Mouse (Mus musculus) inflammation-experienced regulatory T-cells, adult 6 months (primary cell): ENCODE measurements around the gene Lca5. TPM values are rescaled to one million over a fixed set of nuclear protein-coding genes. Genes with fewer than 3 reads are reported as not detected.

ENCODE experiments used
- ATAC-seq: one replicate; pipeline ENCODE4 v1.8.0; 2017
- polyA plus RNA-seq, 3 experiments: library from polyadenylated mRNA; unstranded; fragments of 100-300 nt; shearing (Covaris generic); gene quantifications; one replicate each; pipeline ENCODE4 v1.2.1; 2017

The Lca5 gene
- polyA plus RNA-seq, 3 experiments from 2014 or later = 6.7 to 14.3 (median 8.1) TPM

GRCm38 (mm10) chr9:83389570-83389969, 51.4 kb downstream of the Lca5 start:
- ATAC-seq = no peak

DNA sequence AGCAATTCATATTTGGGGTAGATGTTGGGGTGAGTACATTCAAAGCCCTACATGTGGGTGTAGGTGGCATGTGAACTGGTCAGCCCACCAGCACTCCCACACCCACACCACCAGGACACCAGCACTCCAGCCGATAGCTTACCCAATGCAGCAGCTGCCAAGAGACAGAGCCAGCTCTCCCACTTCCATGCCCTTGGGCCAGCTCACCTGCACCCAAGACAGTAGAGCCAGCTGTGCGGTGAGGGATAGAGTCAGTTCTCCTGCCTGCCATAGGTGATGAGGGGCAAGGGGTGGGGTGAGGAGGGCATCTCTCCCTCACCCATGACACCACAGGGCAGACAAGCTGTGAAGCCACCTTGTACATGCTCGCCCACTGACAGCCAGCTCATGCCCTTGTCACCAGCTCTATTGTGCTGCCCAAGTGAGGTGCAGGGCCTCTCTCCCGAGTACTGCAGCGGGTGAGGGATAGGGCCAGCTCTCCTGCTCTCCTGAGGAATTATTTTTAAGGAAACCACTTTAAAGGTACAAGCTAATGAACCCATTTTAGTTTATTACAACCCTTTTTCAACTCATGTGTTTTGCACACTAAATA, 54.6 kb downstream of the Lca5 start:
- no peak for ATAC-seq

DNA sequence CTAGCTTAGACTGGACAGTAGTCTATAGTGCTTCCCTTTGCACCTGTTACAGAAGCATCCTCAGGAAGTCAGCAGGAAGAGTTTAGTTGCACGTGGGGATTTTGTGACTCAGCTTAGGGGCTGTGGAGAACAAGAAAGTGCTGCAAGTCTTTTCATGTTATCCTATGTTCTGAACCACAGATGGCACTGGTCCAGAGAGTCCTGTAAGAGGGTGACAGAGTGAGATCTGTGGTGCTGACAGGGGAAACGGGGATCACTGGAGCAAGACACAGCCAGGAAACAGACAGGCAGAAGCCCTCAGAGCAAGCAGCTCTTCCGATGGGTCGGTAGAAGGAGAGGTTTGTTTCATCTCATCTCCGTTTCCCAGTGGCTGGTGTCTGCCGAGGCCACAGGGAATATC, 55.6 kb downstream of the Lca5 start:
- ATAC-seq = no peak

GRCm38 (mm10) chr9:83383235-83383634, 57.7 kb downstream of the Lca5 start:
- no peak for ATAC-seq

DNA sequence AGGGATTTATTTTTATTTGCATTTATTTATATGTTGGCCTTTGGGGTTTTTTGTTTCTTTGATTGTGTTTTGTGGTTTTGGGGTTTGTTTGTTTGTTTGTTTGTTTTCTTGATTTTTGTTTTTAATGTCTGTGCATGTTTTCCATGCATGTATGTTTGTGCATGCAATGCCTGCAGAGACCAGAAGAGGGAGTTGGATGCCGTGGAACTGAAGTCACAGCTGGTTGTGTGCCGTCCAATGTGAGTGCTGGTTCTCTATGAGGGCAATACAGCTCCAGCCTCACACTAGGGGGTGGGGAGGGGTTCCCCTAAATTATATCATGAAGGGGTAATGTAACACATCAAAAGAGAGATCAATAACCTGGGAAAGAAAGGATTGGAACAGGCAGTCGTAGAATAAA, 58.2 kb downstream of the Lca5 start:
- no peak for ATAC-seq

GRCm38 (mm10) chr9:83381317-83381716, 59.6 kb downstream of the Lca5 start:
- no peak for ATAC-seq

DNA sequence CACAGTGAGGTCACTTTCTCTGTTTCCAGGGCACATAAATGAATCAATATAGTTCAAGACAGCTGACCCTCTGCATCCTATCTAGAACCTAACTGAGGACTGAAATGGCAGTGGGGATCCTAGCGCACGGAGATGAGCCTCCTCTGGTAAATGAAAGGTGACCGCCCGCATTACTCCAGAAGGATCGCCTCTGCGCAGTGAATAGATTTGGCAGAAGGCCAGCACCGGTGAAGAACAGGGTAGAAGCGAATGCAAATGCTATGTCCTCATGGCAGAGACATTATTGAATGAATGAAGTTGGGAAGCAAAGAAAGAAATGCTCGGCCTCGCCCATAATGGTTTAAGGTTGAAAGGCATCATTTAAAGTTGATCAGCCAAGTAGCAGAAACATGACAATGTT, 61.3 kb downstream of the Lca5 start:
- no peak for ATAC-seq

DNA sequence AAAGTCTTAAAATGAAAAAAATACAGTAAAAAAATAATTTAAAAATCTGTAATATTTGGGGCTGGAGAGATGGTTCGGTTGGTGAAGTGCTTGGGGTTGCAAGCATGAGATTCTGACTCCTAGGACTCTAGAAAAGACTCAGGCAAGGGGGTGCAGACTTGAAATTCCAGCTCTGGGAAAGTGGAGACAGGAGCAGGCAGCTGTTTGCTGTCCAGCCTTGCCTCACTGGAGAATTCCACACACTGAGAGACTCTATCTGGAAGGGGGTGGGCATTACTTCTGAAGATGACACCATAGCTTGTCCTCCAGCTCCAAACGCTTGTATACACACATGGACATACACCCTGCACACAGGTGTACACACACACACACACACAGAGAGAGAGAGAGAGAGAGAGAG, 63.8 kb downstream of the Lca5 start:
- no peak for ATAC-seq

GRCm38 (mm10) chr9:83375522-83376176, 65.3 kb downstream of the Lca5 start:
- ATAC-seq = no peak

DNA sequence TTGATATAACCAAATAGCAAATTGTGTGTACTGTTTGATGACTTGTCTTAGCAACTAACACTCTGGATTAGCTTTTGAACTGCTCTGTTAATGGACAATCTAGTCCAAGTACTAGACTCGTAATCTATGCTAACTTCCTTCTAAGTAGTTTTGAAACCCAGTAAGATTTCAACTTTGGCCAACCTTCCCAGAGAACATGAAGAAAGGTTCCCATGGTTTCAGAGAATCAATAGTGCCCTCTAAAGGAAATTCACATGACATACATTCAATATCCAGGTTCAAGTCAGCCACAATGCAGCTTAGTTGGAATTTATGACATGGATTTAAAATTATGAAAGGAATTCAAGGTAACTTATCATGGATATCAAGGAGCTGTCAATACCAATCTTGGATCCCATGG, 70.0 kb downstream of the Lca5 start:
- ATAC-seq = no peak

DNA sequence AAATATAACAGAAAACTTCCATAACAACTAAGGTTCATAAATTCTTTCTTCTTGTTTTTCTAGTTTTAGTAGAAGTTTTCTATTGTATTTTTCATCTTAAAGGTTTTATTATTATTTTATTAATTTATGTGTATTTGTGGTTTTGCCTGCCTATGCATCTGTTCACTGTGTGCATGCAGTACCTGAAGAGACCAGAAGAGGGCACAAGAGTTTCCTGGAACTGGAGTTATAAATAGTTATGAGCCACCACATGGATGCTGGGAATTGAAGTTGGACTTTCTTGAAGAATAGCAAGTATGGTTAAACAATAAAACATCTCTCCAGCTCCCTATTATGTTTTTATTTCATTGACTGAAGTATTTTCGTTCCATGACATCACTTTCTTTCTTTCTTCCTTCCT, 72.7 kb downstream of the Lca5 start:
- ATAC-seq = peak; percentile 32

GRCm38 (mm10) chr9:83355802-83356201, 85.1 kb downstream of the Lca5 start:
- no peak for ATAC-seq

- ATAC-seq = no peak
These were observed 87.6 kb downstream of the Lca5 start for GRCm38 (mm10) chr9:83353316-83353715.

DNA sequence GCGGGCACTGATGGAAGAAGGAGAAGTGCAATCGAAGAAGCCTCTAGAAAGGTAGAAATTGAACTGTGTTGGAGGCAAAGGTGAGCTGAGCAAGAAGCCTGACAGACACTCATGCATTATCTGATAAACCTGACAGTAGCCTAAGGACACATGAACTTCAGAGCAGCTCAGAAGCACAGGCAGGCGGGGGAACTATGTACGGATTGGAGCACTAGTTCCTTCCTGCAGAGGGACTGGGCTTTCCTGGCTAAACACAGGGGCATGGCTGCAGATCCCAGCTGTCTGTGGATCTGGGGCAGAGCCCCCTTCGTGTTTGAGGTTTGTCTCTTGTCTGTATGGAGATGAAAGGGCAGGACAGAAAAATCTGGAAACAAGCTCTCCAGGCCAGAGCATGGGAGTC, 89.8 kb downstream of the Lca5 start:
- ATAC-seq = no peak

DNA sequence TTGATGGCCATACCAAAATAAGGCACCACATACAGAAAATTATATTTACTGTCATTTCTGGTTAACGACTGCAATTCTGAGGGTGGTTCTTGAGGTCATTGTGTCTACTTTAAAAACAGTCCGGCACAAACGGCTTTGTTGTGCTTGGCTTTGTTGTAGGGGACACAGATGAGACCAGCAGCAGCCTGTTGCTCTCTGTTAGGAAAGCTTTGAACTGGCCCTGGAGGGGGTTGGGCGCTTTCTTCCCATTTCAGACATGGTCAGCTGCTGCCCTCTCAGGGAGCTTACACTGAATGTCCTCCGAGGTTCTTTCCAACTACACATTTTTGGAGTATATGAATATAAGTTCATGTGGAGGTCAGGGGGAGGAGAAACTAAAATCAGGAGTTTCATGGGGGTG, 90.3 kb downstream of the Lca5 start:
- ATAC-seq = no peak

GRCm38 (mm10) chr9:83349905-83350304, 91.0 kb downstream of the Lca5 start:
- ATAC-seq = no peak

DNA sequence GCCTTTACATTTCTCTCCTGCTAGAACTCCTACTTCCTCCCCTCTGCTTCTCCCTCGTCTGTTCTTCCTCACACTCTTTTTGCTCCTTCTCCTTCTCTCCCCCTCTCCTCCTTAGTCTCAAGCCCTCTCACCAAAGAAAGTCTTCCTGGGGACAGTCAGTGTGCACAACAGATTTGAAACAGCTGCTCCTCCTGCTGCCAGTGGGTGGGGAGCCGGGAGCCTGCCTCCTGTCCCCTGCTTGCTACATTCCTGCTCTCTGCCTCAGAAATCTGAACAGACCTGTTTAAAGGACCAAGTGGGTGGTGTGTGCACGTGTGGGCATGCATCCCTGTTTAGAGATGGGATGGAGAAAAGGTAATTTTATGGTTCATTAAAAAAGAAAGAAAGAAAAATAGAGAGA, 91.4 kb downstream of the Lca5 start:
- no peak for ATAC-seq

DNA sequence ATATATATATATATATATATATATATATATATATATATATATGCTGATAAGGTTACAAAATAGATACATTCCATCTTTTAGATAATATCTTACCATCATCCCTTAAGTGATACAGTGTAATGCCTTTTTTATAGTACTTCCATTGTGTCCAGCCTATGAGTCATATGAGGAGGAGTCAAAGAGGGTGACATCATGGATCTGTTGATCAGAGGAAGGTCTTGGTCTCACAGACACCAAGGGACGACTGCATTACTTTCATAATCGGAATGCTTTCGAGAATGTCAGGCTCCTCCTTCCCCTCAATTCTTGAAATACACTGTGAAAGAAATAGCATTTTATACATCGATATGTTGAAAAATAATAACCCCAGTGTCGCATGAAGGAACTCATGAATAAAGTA, 93.4 kb downstream of the Lca5 start:
- ATAC-seq = no peak

DNA sequence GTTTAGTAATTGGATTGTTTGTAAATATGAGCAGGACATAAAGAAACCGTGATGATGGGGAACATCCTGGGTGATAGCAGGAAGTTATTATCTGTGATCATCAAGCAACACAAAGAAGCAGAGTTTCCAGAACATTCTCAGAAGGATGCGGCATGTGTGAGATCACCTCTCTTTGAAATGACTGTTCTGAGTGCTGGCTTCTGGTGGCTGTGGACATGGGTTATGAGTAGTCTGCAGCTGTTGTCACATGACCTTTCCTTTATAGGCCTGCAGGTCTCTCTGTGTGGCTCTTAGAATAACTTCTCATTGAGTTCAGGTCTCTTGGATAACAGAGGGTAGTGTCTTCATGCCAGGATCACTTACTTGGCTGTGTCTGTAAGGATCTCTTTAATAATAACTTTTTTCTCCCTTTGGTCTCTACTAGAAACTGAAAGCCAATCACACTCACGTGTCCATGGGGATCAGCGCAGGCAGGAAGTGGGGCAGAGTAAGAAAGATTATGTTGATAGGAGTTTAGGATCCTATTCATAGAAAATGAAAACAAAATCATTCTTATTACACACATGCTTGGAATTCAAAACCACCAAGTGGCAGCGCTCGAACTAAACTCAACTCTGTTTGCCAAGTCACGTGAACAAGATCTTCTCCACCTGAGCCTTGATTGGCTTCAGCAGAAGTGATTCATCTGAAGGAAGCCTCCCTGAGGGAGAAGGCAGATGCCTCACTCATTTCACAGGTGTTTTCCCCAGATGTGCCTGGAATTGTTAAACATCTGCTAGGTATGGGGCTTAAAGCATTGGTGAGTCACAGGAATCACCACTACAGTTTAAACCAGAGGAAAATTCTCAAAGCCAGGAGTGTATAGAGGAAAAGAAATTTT, 98.2 kb downstream of the Lca5 start:
- ATAC-seq = peak; percentile 77
